Mouse (Mus musculus): ENCODE data around the gene Med27. TPM values are rescaled to one million over a fixed set of nuclear protein-coding genes. Genes with fewer than 3 reads are reported as not detected.

The Med27 gene
- polyA plus RNA-seq, 1 experiment from 2014 or later = 37.1 TPM

- no peak for ATAC-seq
- ChIA-PET CTCF (interaction anchor here (0.7 kb wide), 1 partner anchor 9 kb away, joined by 3 read pairs; no protein-coding TSS in a partner anchor), POLR2A (no interaction called here)
Measured at GRCm38 (mm10) chr2:29453376-29453775, 106.8 kb downstream of the Med27 start.

GRCm38 (mm10) chr2:29456631-29457320 lies 110.2 kb downstream of the Med27 start:
- ATAC-seq (no peak), DNase-seq (ENCODE audit: low read depth, low spot score) (no peak)
- no peak for TF ChIP-seq CTCF (IDR thresholded peaks at IDR 0.05)
- CTCF ChIA-PET = no interaction called here
- H3K27me3 ChIP-seq = no peaks in the 10 kb centered on the region
- POLR2A ChIA-PET = no interaction called here
- in situ Hi-C loops (cut with MboI; ENCODE audit: low pct_unique_long_range_greater_than_20kb) = no loop called here

More at GRCm38 (mm10) chr2:29453376-29453775, 106.8 kb downstream of the Med27 start:
- no peaks in the 10 kb centered on the region for H3K27me3 ChIP-seq
- in situ Hi-C loops (cut with MboI; ENCODE audit: low pct_unique_long_range_greater_than_20kb) = no loop called here
- DNase-seq (ENCODE audit: low read depth, low spot score) = no peak
- TF ChIP-seq CTCF (IDR thresholded peaks at IDR 0.05) = no peak

- no peaks in the 10 kb centered on the region for H3K27me3 ChIP-seq
- ATAC-seq (no peak), DNase-seq (ENCODE audit: low read depth, low spot score) (no peak)
- ChIA-PET CTCF (no interaction called here), POLR2A (no interaction called here)
- in situ Hi-C loops (cut with MboI; ENCODE audit: low pct_unique_long_range_greater_than_20kb) = no loop called here
- TF ChIP-seq CTCF (IDR thresholded peaks at IDR 0.05) = no peak
Measured at GRCm38 (mm10) chr2:29457677-29458076, 111.1 kb downstream of the Med27 start.

GRCm38 (mm10) chr2:29458346-29458950 lies 111.8 kb downstream of the Med27 start:
- no peak for TF ChIP-seq CTCF (IDR thresholded peaks at IDR 0.05)
- H3K27me3 ChIP-seq = no peaks in the 10 kb centered on the region
- DNase-seq (ENCODE audit: low read depth, low spot score) (no peak), ATAC-seq (no peak)
- ChIA-PET CTCF (no interaction called here), POLR2A (no interaction called here)
- in situ Hi-C loops (cut with MboI; ENCODE audit: low pct_unique_long_range_greater_than_20kb) = no loop called here

DNA sequence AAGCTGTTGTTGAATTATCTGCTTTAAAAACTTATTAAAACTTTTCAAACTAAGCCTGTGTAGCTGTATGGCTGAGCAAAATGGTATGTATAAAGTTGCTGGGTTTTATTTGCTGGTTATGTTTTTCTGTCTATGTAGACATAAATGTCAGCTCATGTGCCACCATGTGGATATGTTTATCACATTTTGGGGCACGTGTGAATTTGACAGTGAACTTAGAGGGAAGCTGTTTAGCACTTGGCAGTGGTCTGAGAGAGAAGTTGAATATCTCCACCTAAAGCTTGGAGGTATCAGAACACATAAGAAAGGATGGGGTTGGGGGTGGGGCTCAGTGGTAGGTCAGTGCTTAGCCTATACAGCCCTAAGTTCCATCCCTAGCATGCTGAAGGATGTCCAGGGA lies 113.0 kb downstream of the Med27 start:
- CTCF ChIA-PET = interaction anchor here (1.0 kb wide), 1 partner anchor 40 kb away, joined by 3 read pairs; no protein-coding TSS in a partner anchor
- POLR2A ChIA-PET = no interaction called here
- DNase-seq (ENCODE audit: low read depth, low spot score) (no peak), ATAC-seq (no peak)
- no peaks in the 10 kb centered on the region for H3K27me3 ChIP-seq
- in situ Hi-C loops (cut with MboI; ENCODE audit: low pct_unique_long_range_greater_than_20kb) = no loop called here
- TF ChIP-seq CTCF (IDR thresholded peaks at IDR 0.05) = no peak

DNA sequence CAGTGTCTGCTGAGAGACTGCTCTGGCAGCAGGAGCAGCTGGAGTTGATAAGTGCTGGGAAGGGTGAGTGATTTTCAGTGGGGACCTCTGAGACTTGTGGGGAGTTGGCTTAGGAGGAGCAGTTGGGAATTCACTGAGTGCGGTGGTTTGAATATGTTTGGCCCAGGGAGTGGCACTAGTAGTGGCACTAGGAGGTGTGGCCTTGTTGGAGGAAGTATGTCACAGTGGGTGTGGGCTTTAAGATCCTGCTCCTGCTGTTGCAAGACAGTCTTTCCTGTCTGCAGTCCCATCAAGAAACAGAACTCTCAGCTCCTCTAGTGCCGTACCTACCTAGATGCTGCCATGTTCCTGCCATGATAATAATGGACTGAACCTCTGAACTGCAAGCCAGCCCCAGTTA lies 115.2 kb downstream of the Med27 start:
- ChIA-PET CTCF (interaction anchor here (1.4 kb wide), 1 partner anchor 10 kb away, joined by 3 read pairs; no protein-coding TSS in a partner anchor), POLR2A (no interaction called here)
- ATAC-seq (no peak), DNase-seq (ENCODE audit: low read depth, low spot score) (no peak)
- no peak for TF ChIP-seq CTCF (IDR thresholded peaks at IDR 0.05)
- in situ Hi-C loops (cut with MboI; ENCODE audit: low pct_unique_long_range_greater_than_20kb) = no loop called here
- H3K27me3 ChIP-seq = no peaks in the 10 kb centered on the region

- CTCF ChIA-PET = no interaction called here
- TF ChIP-seq CTCF (IDR thresholded peaks at IDR 0.05) = no peak
- POLR2A ChIA-PET = no interaction called here
- in situ Hi-C loops (cut with MboI; ENCODE audit: low pct_unique_long_range_greater_than_20kb) = no loop called here
- H3K27me3 ChIP-seq = no peaks in the 10 kb centered on the region
- no peak for DNase-seq (ENCODE audit: low read depth, low spot score)
- ATAC-seq = no peak
Measured at GRCm38 (mm10) chr2:29463039-29463585, 116.5 kb downstream of the Med27 start.

DNA sequence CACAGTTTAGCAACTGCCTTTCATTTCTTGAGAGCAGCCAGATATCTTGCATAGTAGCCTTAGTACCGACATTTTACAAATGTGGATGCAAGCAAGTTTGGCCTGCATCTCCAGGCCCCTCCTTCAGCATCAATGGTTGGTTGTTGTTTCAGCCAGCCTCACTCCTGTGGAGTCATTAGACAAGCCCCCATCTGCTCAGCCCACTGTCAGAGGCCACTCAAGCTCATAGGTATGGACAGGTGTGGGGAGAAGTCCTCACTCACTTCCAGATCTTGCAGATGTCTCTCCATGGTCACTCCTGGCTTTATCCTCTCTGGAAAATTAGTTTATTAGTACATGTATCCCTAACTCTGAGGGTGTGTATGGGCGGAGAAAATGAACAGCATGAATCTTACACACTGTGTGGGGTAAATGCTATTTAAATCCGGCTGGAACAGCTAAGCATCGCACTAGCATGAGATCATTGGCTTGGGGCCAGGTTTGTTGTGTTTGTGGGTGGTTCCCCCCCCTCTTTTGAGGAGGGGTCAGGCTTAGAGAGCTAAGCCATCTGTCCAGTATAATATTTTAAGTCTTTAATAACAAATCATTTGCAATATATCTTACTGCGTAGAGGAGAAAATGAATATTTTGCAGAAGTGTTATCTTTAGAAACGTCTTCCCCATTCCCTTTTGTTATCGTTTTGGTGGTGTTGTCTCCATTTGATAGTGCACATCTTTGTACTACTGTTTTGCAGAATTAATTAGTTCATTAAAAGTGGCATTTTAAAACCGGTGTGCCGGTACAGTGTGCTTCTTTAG lies 118.4 kb downstream of the Med27 start:
- DNase-seq (ENCODE audit: low read depth, low spot score) (no peak), ATAC-seq (no peak)
- in situ Hi-C loops (cut with MboI; ENCODE audit: low pct_unique_long_range_greater_than_20kb) = no loop called here
- TF ChIP-seq CTCF (IDR thresholded peaks at IDR 0.05) = no peak
- ChIA-PET CTCF (no interaction called here), POLR2A (interaction anchor here (1.2 kb wide), 1 partner anchor 14 kb away, joined by 4 read pairs; no protein-coding TSS in a partner anchor)
- no peaks in the 10 kb centered on the region for H3K27me3 ChIP-seq

DNA sequence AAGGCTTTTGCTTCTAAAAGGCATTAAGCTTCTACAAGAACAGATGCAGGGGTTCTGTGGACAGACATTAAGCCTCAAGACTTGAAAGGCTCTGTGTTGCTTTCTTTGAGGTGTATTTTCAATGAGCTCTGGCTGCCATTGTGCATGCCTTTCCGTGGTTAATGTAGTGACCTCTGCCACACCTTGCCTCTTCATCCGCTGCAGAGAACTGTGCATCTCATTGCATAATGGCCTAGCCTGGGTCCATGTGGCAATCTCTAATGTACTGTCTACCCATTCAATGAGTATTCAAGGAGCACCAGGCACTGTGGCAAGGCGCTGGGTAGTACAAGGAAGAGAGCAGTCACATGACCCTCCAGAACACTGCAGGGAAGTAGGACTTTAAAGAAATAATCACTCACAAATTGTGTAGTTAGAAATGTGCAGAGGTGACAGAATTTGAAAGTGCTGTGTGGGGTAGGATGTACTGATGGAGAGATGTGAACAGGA lies 119.1 kb downstream of the Med27 start:
- in situ Hi-C loops (cut with MboI; ENCODE audit: low pct_unique_long_range_greater_than_20kb) = no loop called here
- no peak for ATAC-seq
- ChIA-PET POLR2A (interaction anchor here (0.5 kb wide), 1 partner anchor 152 kb away, joined by 4 read pairs; no protein-coding TSS in a partner anchor), CTCF (no interaction called here)
- H3K27me3 ChIP-seq = no peaks in the 10 kb centered on the region
- no peak for TF ChIP-seq CTCF (IDR thresholded peaks at IDR 0.05)
- DNase-seq (ENCODE audit: low read depth, low spot score) = no peak

GRCm38 (mm10) chr2:29466396-29466795 lies 119.8 kb downstream of the Med27 start:
- POLR2A ChIA-PET = interaction anchor here (1.2 to 1.8 kb wide), 2 partner anchors 9 to 18 kb away, joined by 3 to 4 read pairs; no protein-coding TSS in a partner anchor
- no peak for DNase-seq (ENCODE audit: low read depth, low spot score)
- ATAC-seq = no peak
- CTCF ChIA-PET = interaction anchor here (1.0 to 1.9 kb wide), 2 partner anchors 12 to 18 kb away, joined by 4 to 6 read pairs; no protein-coding TSS in a partner anchor
- TF ChIP-seq CTCF (IDR thresholded peaks at IDR 0.05) = no peak
- H3K27me3 ChIP-seq = no peaks in the 10 kb centered on the region
- in situ Hi-C loops (cut with MboI; ENCODE audit: low pct_unique_long_range_greater_than_20kb) = no loop called here
